In genomic region chr2:30553851-30554540, GRCm38 (mm10) we compare ENCODE assay signal across 8 mouse cellular contexts. TPM values are rescaled to one million over a fixed set of nuclear protein-coding genes. Genes with fewer than 3 reads are reported as not detected.
DNase-seq lines count a peak whose midpoint lies in the region; ATAC-seq and TF ChIP-seq lines count a peak whose summit lies in the region.

No protein-coding gene starts in this region.

- no peak overlapping the region for H3K4me3 ChIP-seq in G1E (ENCODE audit: low read depth, low read length)
- H3K4me3 ChIP-seq in hindbrain, embryonic 14.5 days (replicated peaks; ENCODE audit: low read length) = 0 out of 2 replicates have a peak overlapping the region, but pooled peaks have one; percentile 11

- H3K27ac ChIP-seq in hindbrain, embryonic 14.5 days = no peak overlapping the region

- ATAC-seq in G1E (ENCODE audit: extremely low read depth, insufficient number of reproducible peaks, low FRiP score, poor library complexity, severe bottlenecking) = no peak
- peak; percentile 90 for ATAC-seq in hindbrain, embryonic 14.5 days (ENCODE audit: low FRiP score)

- peaks cover 13% of the 10 kb centered on the region; the same call in 1 of the 2 replicates for H3K27me3 ChIP-seq in G1E (ENCODE audit: insufficient read depth, low read length)
- no peaks in the 10 kb centered on the region for H3K27me3 ChIP-seq in hindbrain, embryonic 14.5 days (ENCODE audit: control insufficient read depth, insufficient read depth, low read length)

- H3K36me3 ChIP-seq in G1E (replicated peaks) = no peaks in the 10 kb centered on the region
- no peaks in the 10 kb centered on the region for H3K36me3 ChIP-seq in hindbrain, embryonic 14.5 days (replicated peaks; ENCODE audit: control insufficient read depth, insufficient read depth)

- peak; percentile 19 for DNase-seq in G1E (ENCODE audit: low spot score)
- DNase-seq in cerebellum, adult 11-12 months = peak; percentile 67
- peak; percentile 51 for DNase-seq in forelimb bud, embryonic 11.5 days (ENCODE audit: low read depth, low spot score)
- peak; percentile 83 for DNase-seq in hindbrain, embryonic 14.5 days (ENCODE audit: low spot score)
- DNase-seq in layer of hippocampus, postnatal 14 days (ENCODE audit: low spot score in 2 of 2) = peak; percentile 68 to 81
- DNase-seq in lung, postnatal 10 days = peak; percentile 73
- DNase-seq in right cerebral cortex, adult 18-20 months = peak; percentile 81
- DNase-seq in urinary bladder, postnatal 14 days (ENCODE audit: low spot score) = no peak

- no peak for TF ChIP-seq CTCF in G1E (IDR thresholded peaks at IDR 0.05; ENCODE audit: low read depth, low read length)

- peaks cover 2% of the 10 kb centered on the region; the same call in 1 of the 2 replicates for H3K4me1 ChIP-seq in G1E (ENCODE audit: insufficient read depth, low read depth, low read length)
- H3K4me1 ChIP-seq in hindbrain, embryonic 14.5 days (replicated peaks; ENCODE audit: control insufficient read depth, insufficient read depth, low read length) = peaks cover 3% of the 10 kb centered on the region; the same call in 1 of the 2 replicates

- no peaks in the 10 kb centered on the region for H3K9me3 ChIP-seq in G1E (replicated peaks)
- H3K9me3 ChIP-seq in hindbrain, embryonic 14.5 days (ENCODE audit: control insufficient read depth, low read length) = no peaks in the 10 kb centered on the region

- peak overlapping the region; percentile 14; the same call in 1 of the 2 replicates for H3K9ac ChIP-seq in hindbrain, embryonic 14.5 days

- peak overlapping the region; percentile 46 for H3K4me2 ChIP-seq in hindbrain, embryonic 14.5 days (replicated peaks)

- WGBS in hindbrain, embryonic 14.5 days = 58% methylated on average over 7 of the region's 7 CpGs

RNA-seq across cellular contexts. Expression of gene Cstad, which starts 40.8 kb away (rescaled TPM):
- total RNA-seq in G1E (2014; fragmentation: Nextera tagmentation) (1.3 TPM in 1 of 2 replicates, not detected in the other), G1E (2017) (0.76 and 1.6 TPM in 2 replicates)
- not detected in 2 replicates for polyA plus RNA-seq in G1E (2012)
- polyA plus RNA-seq in hindbrain, embryonic 14.5 days (2014; fragmentation: Nextera tagmentation; extraction: Ambion mirVana) = 1.6 TPM in 1 of 2 replicates, not detected in the other
- total RNA-seq in layer of hippocampus, postnatal 14 days (2021) = 1 to 10 TPM; 7.5 to 9.3 TPM
